Comparison of ENCODE assay signal across 28 mouse cellular contexts in the genomic region with DNA sequence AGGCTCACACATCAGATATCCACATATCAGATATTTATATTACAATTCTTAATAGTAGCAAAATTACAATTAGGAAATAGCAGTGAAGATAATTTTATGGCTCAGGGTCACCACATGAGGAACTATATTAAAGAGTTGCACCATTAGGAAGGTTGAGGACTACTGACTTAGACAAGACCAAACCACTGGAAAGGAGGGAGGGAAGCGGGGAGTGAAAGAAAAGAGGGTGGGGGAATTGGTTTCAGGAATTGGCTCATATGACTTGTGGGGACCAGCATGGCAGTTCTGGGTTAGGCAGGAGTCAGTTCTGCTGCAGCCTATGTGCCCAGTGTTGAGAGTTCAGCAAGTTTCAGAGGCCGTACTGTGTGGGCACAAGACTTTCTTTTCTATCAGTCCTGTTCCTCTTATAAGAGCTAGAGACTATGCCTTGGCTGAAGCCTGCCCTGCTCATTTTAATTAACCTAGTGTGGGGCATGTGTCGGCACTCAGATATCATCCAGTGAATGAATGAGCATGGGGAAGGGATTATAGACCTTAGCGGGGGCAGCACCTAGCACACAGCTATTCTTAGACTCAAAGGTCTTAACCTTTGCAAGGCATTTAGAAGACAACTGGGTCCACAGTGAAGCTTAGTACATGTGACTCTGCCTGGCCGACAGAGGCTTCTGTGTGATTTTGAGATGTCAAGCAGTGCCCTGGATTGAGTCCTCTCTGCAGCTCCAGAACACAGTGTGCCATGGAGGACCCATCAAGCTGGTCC. TPM values are rescaled to one million over a fixed set of nuclear protein-coding genes. Genes with fewer than 3 reads are reported as not detected.
DNase-seq lines count a peak whose midpoint lies in the region; ATAC-seq lines count a peak whose summit lies in the region.
"Had no signal": no experiment of that assay in that cellular context is flagged by ENCODE, and none has a peak within 500 bp of the region (broad histone marks: within the 10 kb centered on the region; RNA-seq: fewer than 3 reads in every experiment).

No protein-coding gene starts in this region.

- no peaks in the 10 kb centered on the region for H3K9me3 ChIP-seq in heart, embryonic 12.5 days (replicated peaks)
- H3K9me3 ChIP-seq: embryonic facial prominence, embryonic 13.5 days; embryonic facial prominence, embryonic 15.5 days; forebrain, embryonic 10.5 days; forebrain, embryonic 13.5 days; forebrain, embryonic 15.5 days had no signal

- ATAC-seq in heart, embryonic 12.5 days (ENCODE audit: insufficient number of reproducible peaks, low FRiP score), result no peak
- ATAC-seq in megakaryocyte progenitor cell, adult 5-6 weeks (replicated peaks; ENCODE audit: poor library complexity), result peak; percentile 56
- ATAC-seq: activated CD4-positive, CD25-positive, alpha-beta regulatory T cell, adult 4 months; CD4-positive, CD25-positive, alpha-beta regulatory T cell, adult 4 months; forebrain, embryonic 13.5 days; forebrain, embryonic 15.5 days; Patski had no signal

- WGBS in heart, embryonic 12.5 days, result 61% methylated on average over 5 of the region's 5 CpGs

- H3K4me1 ChIP-seq in heart, embryonic 12.5 days (replicated peaks), result 0 out of 2 replicates have a peak, but pooled peaks cover 8% of the 10 kb centered on the region
- H3K4me1 ChIP-seq: embryonic facial prominence, embryonic 13.5 days; embryonic facial prominence, embryonic 15.5 days; forebrain, embryonic 15.5 days had no signal

- intact Hi-C loops in gastrocnemius, postnatal 14 days (cut with DNase I; ENCODE audit: low total_unique reads), result no loop called here

- H3K9ac ChIP-seq in heart, embryonic 12.5 days, result no peak overlapping the region
- H3K9ac ChIP-seq: embryonic facial prominence, embryonic 13.5 days; embryonic facial prominence, embryonic 15.5 days; forebrain, embryonic 13.5 days; forebrain, embryonic 15.5 days had no signal

- no peaks in the 10 kb centered on the region; the same call in 1 of the 2 replicates for H3K27me3 ChIP-seq in heart, embryonic 12.5 days (replicated peaks)
- H3K27me3 ChIP-seq: CH12.LX; embryonic facial prominence, embryonic 13.5 days; embryonic facial prominence, embryonic 15.5 days; forebrain, embryonic 13.5 days; forebrain, embryonic 15.5 days had no signal

- no peaks in the 10 kb centered on the region for H3K36me3 ChIP-seq in heart, embryonic 12.5 days
- H3K36me3 ChIP-seq: embryonic facial prominence, embryonic 13.5 days; embryonic facial prominence, embryonic 15.5 days; forebrain, embryonic 10.5 days; forebrain, embryonic 15.5 days; G1E had no signal

- DNase-seq in heart, adult 11 months, result peak; percentile 55
- peak; percentile 70 for DNase-seq in retina, adult 2 months (ENCODE audit: low read depth, low spot score)
- no peak for DNase-seq in retina, embryonic 14.5 days (ENCODE audit: low spot score)
- DNase-seq in thymus, postnatal 4 days, result no peak
- no peak for DNase-seq in gastrocnemius, postnatal 14 days
- DNase-seq: adrenal gland, postnatal 10 days; adrenal gland, postnatal 25 days; B cell, adult 2 months; cerebellum, adult 11 months; cerebellum, adult 18-20 months; cerebellum, adult 8-10 months; cerebellum, adult 9-11 months; cerebellum, postnatal 14 days; cerebellum, postnatal 36 days; embryo, embryonic 11 days had no signal

- H3K27ac ChIP-seq in heart, embryonic 12.5 days (ENCODE audit: poor library complexity, severe bottlenecking), result no peak overlapping the region
- H3K27ac ChIP-seq: embryonic facial prominence, embryonic 13.5 days; embryonic facial prominence, embryonic 15.5 days; forebrain, embryonic 10.5 days; forebrain, embryonic 13.5 days; forebrain, embryonic 15.5 days had no signal

- no peak overlapping the region for H3K4me3 ChIP-seq in heart, embryonic 12.5 days
- H3K4me3 ChIP-seq: embryonic facial prominence, embryonic 13.5 days; embryonic facial prominence, embryonic 15.5 days; erythroblast, embryonic 14.5 days; forebrain, embryonic 10.5 days; forebrain, embryonic 13.5 days; forebrain, embryonic 15.5 days had no signal

- H3K4me2 ChIP-seq in heart, embryonic 12.5 days, result no peak overlapping the region
- H3K4me2 ChIP-seq: embryonic facial prominence, embryonic 13.5 days; embryonic facial prominence, embryonic 15.5 days; forebrain, embryonic 13.5 days; forebrain, embryonic 15.5 days had no signal

RNA-seq across cellular contexts. Expression of a gene that starts 30.7 kb away (rescaled TPM):
- 1.7 and 2.2 TPM in 2 replicates for polyA plus RNA-seq in heart, embryonic 12.5 days (2016; fragmentation: Nextera tagmentation; extraction: Ambion mirVana)
- total RNA-seq in megakaryocyte progenitor cell, adult 5-6 weeks (2015), result 4.2 and 4.6 TPM in 2 replicates
- total RNA-seq in megakaryocyte progenitor cell, adult 5-6 weeks (2017), result 4.2 and 5.3 TPM in 2 replicates
- total RNA-seq in gastrocnemius, postnatal 14 days (2021), result 1 to 10 TPM; 1.0 to 1.4 TPM
- polyA plus RNA-seq: erythroblast, embryonic 14.5 days; G1E had no signal

Comparison
In these comparisons a context has a peak if more than half of its experiments do, and no peak if none do; other contexts are left out.
1. DNase-seq: peak in heart, adult 11 months (single experiment) and retina, adult 2 months (single experiment); none in retina, embryonic 14.5 days (single experiment), thymus, postnatal 4 days (single experiment) and gastrocnemius, postnatal 14 days (single experiment).